30 mouse cellular contexts compared by ENCODE assay signal in the genomic region with DNA sequence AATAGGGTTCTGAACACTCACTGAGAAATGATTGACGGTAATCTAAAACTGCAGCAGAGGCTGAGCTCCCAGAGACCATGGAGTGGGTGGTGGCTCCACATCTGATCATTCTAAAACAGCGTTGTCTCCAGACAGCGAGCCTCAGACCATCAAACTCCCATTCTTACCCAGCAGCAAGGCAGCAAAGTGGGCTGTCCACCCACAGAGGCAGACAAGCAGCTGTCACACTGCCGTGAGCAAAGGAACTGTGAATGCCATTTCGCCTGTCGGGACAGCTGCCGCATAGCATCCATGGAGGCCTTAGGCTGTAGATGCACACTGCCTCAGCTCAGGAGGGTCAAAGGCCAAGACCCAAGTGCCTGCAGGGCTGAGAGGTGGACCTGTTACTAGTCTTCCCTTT.
A peak's percentile ranks its signal among the peaks of the same experiment; 100 is the strongest.
DNase-seq lines count a peak whose midpoint lies in the region; ATAC-seq and TF ChIP-seq lines count a peak whose summit lies in the region.
"Had no signal": no experiment of that assay in that cellular context is flagged by ENCODE, and none has a peak within 500 bp of the region (broad histone marks: within the 10 kb centered on the region; RNA-seq: fewer than 3 reads in every experiment).

No protein-coding gene starts in this region.

- no peak overlapping the region for H3K9ac ChIP-seq in hindbrain, embryonic 16.5 days (ENCODE audit: low read depth, low read length)
- H3K9ac ChIP-seq: embryonic facial prominence, embryonic 12.5 days; forebrain, postnatal 0 days; hindbrain, embryonic 13.5 days; liver, embryonic 12.5 days; liver, postnatal 0 days; neural tube, embryonic 13.5 days had no signal

- peaks cover 10% of the 10 kb centered on the region; the same call in 1 of the 2 replicates for H3K4me1 ChIP-seq in hindbrain, embryonic 10.5 days (replicated peaks)
- no peaks in the 10 kb centered on the region for H3K4me1 ChIP-seq in hindbrain, embryonic 16.5 days (ENCODE audit: control insufficient read depth, insufficient read depth, low read depth, low read length)
- H3K4me1 ChIP-seq: liver, embryonic 12.5 days had no signal

- H3K36me3 ChIP-seq in hindbrain, embryonic 10.5 days = no peaks in the 10 kb centered on the region
- no peaks in the 10 kb centered on the region for H3K36me3 ChIP-seq in hindbrain, embryonic 16.5 days (ENCODE audit: control insufficient read depth, insufficient read depth, low read length)
- no peaks in the 10 kb centered on the region for H3K36me3 ChIP-seq in myocyte (ENCODE audit: control insufficient read depth, insufficient read depth)
- H3K36me3 ChIP-seq: embryonic facial prominence, embryonic 12.5 days; forebrain, embryonic 10.5 days; hindbrain, embryonic 13.5 days; liver, embryonic 12.5 days; neural tube, embryonic 13.5 days had no signal

- H3K27ac ChIP-seq in hindbrain, embryonic 10.5 days = no peak overlapping the region
- H3K27ac ChIP-seq in hindbrain, embryonic 16.5 days (ENCODE audit: low read depth, low read length) = no peak overlapping the region
- H3K27ac ChIP-seq: embryonic facial prominence, embryonic 12.5 days; forebrain, embryonic 10.5 days; gastrocnemius, adult 2 months; hindbrain, embryonic 13.5 days; liver, embryonic 12.5 days; neural tube, embryonic 13.5 days had no signal

- H3K79me2 ChIP-seq in myocyte (ENCODE audit: control insufficient read depth, insufficient read depth) = no peaks in the 10 kb centered on the region

- no peak for ATAC-seq in hindbrain, embryonic 16.5 days
- ATAC-seq: forebrain, postnatal 0 days; intestine, postnatal 0 days; liver, embryonic 12.5 days; liver, postnatal 0 days; midbrain, embryonic 16.5 days had no signal

- peaks cover 6% of the 10 kb centered on the region for H3K9me3 ChIP-seq in hindbrain, embryonic 10.5 days
- peaks cover 2% of the 10 kb centered on the region for H3K9me3 ChIP-seq in hindbrain, embryonic 16.5 days (ENCODE audit: control insufficient read depth, low read length)
- H3K9me3 ChIP-seq: liver, embryonic 12.5 days had no signal

- 74% methylated on average over 7 of the region's 7 CpGs for WGBS in hindbrain, embryonic 10.5 days
- WGBS in hindbrain, embryonic 16.5 days = 85% methylated on average over 7 of the region's 7 CpGs

- peak; percentile 10 for DNase-seq in hindbrain, embryonic 10.5 days (ENCODE audit: low spot score)
- DNase-seq in left cerebral cortex, adult 18-20 months (ENCODE audit: low spot score in 2 of 2) = peak; percentile 28 to 36
- DNase-seq in left cerebral cortex, adult 11 months (ENCODE audit: low spot score) = no peak
- DNase-seq in brain, adult 2 months (ENCODE audit: low read depth, low spot score) = peak; percentile 61
- DNase-seq in adrenal gland, adult 8-10 months = no peak
- DNase-seq: adrenal gland, postnatal 36 days; B cell, adult 2 months; cerebellum, adult 2 months; cerebellum, postnatal 14 days; forebrain, postnatal 0 days; gastrocnemius, adult 2 months; gastrocnemius, postnatal 36 days; heart, adult 18-20 months; heart, postnatal 36 days; kidney, adult 9 months; kidney, postnatal 14 days; liver, postnatal 0 days; lung, postnatal 36 days; thymus, postnatal 4 days had no signal

- H3K27me3 ChIP-seq in hindbrain, embryonic 10.5 days (ENCODE audit: insufficient read depth, poor library complexity, severe bottlenecking) = no peaks in the 10 kb centered on the region
- no peaks in the 10 kb centered on the region for H3K27me3 ChIP-seq in hindbrain, embryonic 16.5 days (replicated peaks; ENCODE audit: control insufficient read depth, insufficient read depth, low read length)
- H3K27me3 ChIP-seq in myocyte (ENCODE audit: control insufficient read depth, insufficient read depth, insufficient read length) = peaks cover 5% of the 10 kb centered on the region
- H3K27me3 ChIP-seq: embryonic facial prominence, embryonic 12.5 days; hindbrain, embryonic 13.5 days; liver, embryonic 12.5 days; neural tube, embryonic 13.5 days had no signal

- H3K4me3 ChIP-seq in hindbrain, embryonic 10.5 days = no peak overlapping the region
- H3K4me3 ChIP-seq in hindbrain, embryonic 16.5 days (ENCODE audit: low read length) = no peak overlapping the region
- H3K4me3 ChIP-seq in myocyte = no peak overlapping the region
- H3K4me3 ChIP-seq: embryonic facial prominence, embryonic 12.5 days; forebrain, embryonic 10.5 days; gastrocnemius, adult 2 months; hindbrain, embryonic 13.5 days; liver, embryonic 12.5 days; neural tube, embryonic 13.5 days had no signal

- no peak overlapping the region for H3ac ChIP-seq in myocyte (ENCODE audit: control insufficient read depth, insufficient read length)

- TF ChIP-seq POLR2A in myocyte (IDR thresholded peaks at IDR 0.05; ENCODE audit: insufficient read length, low read depth) = no peak

- no peak overlapping the region for H3K4me2 ChIP-seq in hindbrain, embryonic 16.5 days (ENCODE audit: low read length)
- H3K4me2 ChIP-seq in myocyte (ENCODE audit: low read depth) = no peak overlapping the region
- H3K4me2 ChIP-seq: embryonic facial prominence, embryonic 12.5 days; heart, embryonic 11.5 days; hindbrain, embryonic 13.5 days; liver, embryonic 12.5 days; midbrain, embryonic 11.5 days; neural tube, embryonic 13.5 days had no signal

TF ChIP-seq in myocyte, 11 proteins besides CTCF, POLR2A, EP300 and RAD21:
- TF ChIP-seq MYOD1 (IDR thresholded peaks at IDR 0.05; ENCODE audit: control insufficient read depth in 1 of 3, insufficient read length in 2 of 3, low read depth in 2 of 3) (peak in 2 of 3 experiments; percentile 46 to 71), SRF (IDR thresholded peaks at IDR 0.05; ENCODE audit: control insufficient read depth, insufficient read length, low read depth) (no peak), MYOG (IDR thresholded peaks at IDR 0.05; ENCODE audit: control insufficient read depth in 1 of 3, insufficient read depth in 1 of 3, insufficient read length in 2 of 3, low read depth in 2 of 3) (peak in 1 of 3 experiments; percentile 21)

Comparison
In these comparisons a context has a peak if more than half of its experiments do, and no peak if none do; other contexts are left out.
1. DNase-seq: peak in hindbrain, embryonic 10.5 days (single experiment), left cerebral cortex, adult 18-20 months (2 of 2) and brain, adult 2 months (single experiment); none in left cerebral cortex, adult 11 months (single experiment) and adrenal gland, adult 8-10 months (single experiment).